Mouse (Mus musculus): ENCODE results near the gene Hist2h2be.
"Not testable (repeated sequence)": the region's sequence is repeated elsewhere in the genome, so short reads cannot be mapped to it uniquely, and the experiment has no call there.

Gene Hist2h2be

GRCm38 (mm10) chr3:96238954-96239793, 18.3 kb downstream of the Hist2h2be start, which contains the start of gene Hist2h3c2:
Gene Hist2h3c2, minus strand, starts transcription at chr3:96239127.
- not testable (repeated sequence) for DNase-seq (ENCODE audit: low read depth)

GRCm38 (mm10) chr3:96239949-96240798, 19.3 kb downstream of the Hist2h2be start, which contains the start of gene Hist2h2aa2:
Gene Hist2h2aa2, minus strand, starts transcription at chr3:96240276.
- peak; percentile 74 for DNase-seq (ENCODE audit: low read depth)

GRCm38 (mm10) chr3:96240799-96241197, 19.9 kb downstream of the Hist2h2be start:
- DNase-seq (ENCODE audit: low read depth), result no peak

GRCm38 (mm10) chr3:96243921-96244572, 23.1 kb downstream of the Hist2h2be start:
- DNase-seq (ENCODE audit: low read depth), result no peak

- DNase-seq (ENCODE audit: low read depth), result peak; percentile 90
These were observed 24.3 kb downstream of the Hist2h2be start, which contains the start of gene Hist2h2aa1 for GRCm38 (mm10) chr3:96245003-96245886. Gene Hist2h2aa1, plus strand, starts transcription at chr3:96245497.

GRCm38 (mm10) chr3:96246018-96246417, 25.1 kb downstream of the Hist2h2be start:
- DNase-seq (ENCODE audit: low read depth), result not testable (repeated sequence)

- DNase-seq (ENCODE audit: low read depth), result not testable (repeated sequence)
These were observed 25.5 kb downstream of the Hist2h2be start, which contains the start of gene Hist2h3c1 for GRCm38 (mm10) chr3:96246427-96246856. Gene Hist2h3c1, plus strand, starts transcription at chr3:96246685.

- no peak for DNase-seq (ENCODE audit: low read depth)
These were observed 26.6 kb downstream of the Hist2h2be start for GRCm38 (mm10) chr3:96247356-96248140.

GRCm38 (mm10) chr3:96248141-96249033, 27.5 kb downstream of the Hist2h2be start:
- no peak for DNase-seq (ENCODE audit: low read depth)

GRCm38 (mm10) chr3:96249034-96249345, 28.1 kb downstream of the Hist2h2be start:
- DNase-seq (ENCODE audit: low read depth), result no peak

GRCm38 (mm10) chr3:96250890-96251289, 30.0 kb downstream of the Hist2h2be start:
- DNase-seq (ENCODE audit: low read depth), result no peak

GRCm38 (mm10) chr3:96251787-96252186, 30.9 kb downstream of the Hist2h2be start:
- DNase-seq (ENCODE audit: low read depth), result no peak

GRCm38 (mm10) chr3:96254683-96255355, 33.9 kb downstream of the Hist2h2be start:
- DNase-seq (ENCODE audit: low read depth), result no peak

- DNase-seq (ENCODE audit: low read depth), result no peak
These were observed 35.1 kb downstream of the Hist2h2be start for GRCm38 (mm10) chr3:96255926-96256593.

- no peak for DNase-seq (ENCODE audit: low read depth)
These were observed 36.3 kb downstream of the Hist2h2be start for GRCm38 (mm10) chr3:96257190-96257589.

- DNase-seq (ENCODE audit: low read depth), result no peak
These were observed 39.3 kb downstream of the Hist2h2be start for GRCm38 (mm10) chr3:96260220-96260619.

GRCm38 (mm10) chr3:96261623-96262022, 40.7 kb downstream of the Hist2h2be start:
- DNase-seq (ENCODE audit: low read depth), result no peak
